Mouse (Mus musculus): ENCODE data around the gene Sv2a. TPM values are rescaled to one million over a fixed set of nuclear protein-coding genes. Genes with fewer than 3 reads are reported as not detected.
A peak's percentile ranks its signal among the peaks of the same experiment; 100 is the strongest.

Sv2a gene
- total RNA-seq, 1 experiment, result 7.2 TPM

DNA sequence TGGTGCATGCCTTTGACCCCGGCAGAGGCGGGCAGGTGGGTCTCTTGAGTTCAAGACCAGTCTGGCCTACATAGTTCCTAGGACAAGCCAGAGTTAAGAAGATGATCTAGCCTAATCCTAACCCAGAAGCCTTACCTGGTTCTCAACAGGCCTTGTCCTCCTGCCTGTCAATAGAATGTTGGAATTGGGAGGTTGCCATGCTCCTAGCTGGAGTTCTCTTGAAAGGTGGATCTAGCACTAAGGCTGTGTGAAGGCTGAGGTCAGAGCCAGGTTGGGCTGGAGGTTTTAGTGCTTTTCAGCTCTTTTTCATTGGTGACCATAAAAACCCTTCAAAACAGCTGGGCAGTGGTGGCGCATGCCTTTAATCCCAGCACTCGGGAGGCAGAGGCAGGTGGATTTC, 2.5 kb upstream of the Sv2a start:
- H3K27ac ChIP-seq (ENCODE audit: insufficient read depth, low read depth, low read length, poor library complexity, severe bottlenecking), result no peak overlapping the region
- no peaks in the 10 kb centered on the region for H3K9me3 ChIP-seq (ENCODE audit: control insufficient read depth, insufficient read depth, low read depth, low read length)
- peaks cover 6 to 18% of the 10 kb centered on the region in 2 experiments for H3K4me1 ChIP-seq (ENCODE audit: control insufficient read depth in 2 of 2, insufficient read depth in 2 of 2, low read length in 2 of 2, poor library complexity in 1 of 2)
- H3K9ac ChIP-seq (ENCODE audit: insufficient read depth, low read depth, low read length, poor library complexity, severe bottlenecking), result no peak overlapping the region
- TF ChIP-seq ZC3H11A (IDR thresholded peaks at IDR 0.05; ENCODE audit: borderline replicate concordance, low read depth, low read length) (no peak), MAFK (IDR thresholded peaks at IDR 0.05; ENCODE audit: insufficient read depth, low read depth, low read length) (no peak), HCFC1 (IDR thresholded peaks at IDR 0.05; ENCODE audit: borderline replicate concordance, insufficient read depth, low read length) (no peak), CHD2 (IDR thresholded peaks at IDR 0.05; ENCODE audit: low read depth, low read length) (no peak), ZNF384 (IDR thresholded peaks at IDR 0.05; ENCODE audit: low read depth, low read length) (no peak)
- DNase-seq (ENCODE audit: low read depth, low spot score), result no peak
- in situ Hi-C loops (cut with MboI; ENCODE audit: low sequenced_read_pairs in 2 of 2, unreplicated experiment in 2 of 2), result no loop called here
- peaks cover 34% of the 10 kb centered on the region for H3K36me3 ChIP-seq (ENCODE audit: control insufficient read depth, insufficient read depth, low read length, poor library complexity, severe bottlenecking)
- H3K4me3 ChIP-seq (ENCODE audit: insufficient read depth in 1 of 2, low read depth in 1 of 2, low read length in 2 of 2, poor library complexity in 1 of 2, severe bottlenecking in 1 of 2), result no peak overlapping the region

DNA sequence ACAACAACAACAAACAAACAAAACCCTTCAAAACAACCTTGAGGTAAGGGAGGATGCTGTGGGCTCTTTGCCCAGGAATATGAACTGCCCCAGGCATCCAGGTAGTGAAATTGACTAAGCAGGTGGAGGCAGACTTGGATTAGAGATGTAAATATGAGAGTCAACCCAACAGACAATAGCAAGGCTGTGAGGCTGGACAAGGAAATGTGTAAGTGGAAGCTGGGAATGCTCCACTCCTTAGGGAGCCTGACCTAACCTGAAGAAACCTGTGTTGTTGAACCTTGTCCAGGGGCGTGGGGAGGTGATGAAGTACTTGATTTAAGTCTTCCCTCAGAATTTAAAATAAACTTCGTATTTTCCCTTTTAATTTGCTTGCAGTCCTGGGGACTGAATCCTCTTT, 2.0 kb upstream of the Sv2a start:
- Histone ChIP-seq H3K9ac (ENCODE audit: insufficient read depth, low read depth, low read length, poor library complexity, severe bottlenecking) (no peak overlapping the region), H3K4me3 (ENCODE audit: insufficient read depth in 1 of 2, low read depth in 1 of 2, low read length in 2 of 2, poor library complexity in 1 of 2, severe bottlenecking in 1 of 2) (no peak overlapping the region), H3K27ac (ENCODE audit: insufficient read depth, low read depth, low read length, poor library complexity, severe bottlenecking) (no peak overlapping the region), H3K36me3 (ENCODE audit: control insufficient read depth, insufficient read depth, low read length, poor library complexity, severe bottlenecking) (peaks cover 30% of the 10 kb centered on the region), H3K4me1 (ENCODE audit: control insufficient read depth in 2 of 2, insufficient read depth in 2 of 2, low read length in 2 of 2, poor library complexity in 1 of 2) (peaks cover 6 to 21% of the 10 kb centered on the region in 2 experiments), H3K9me3 (ENCODE audit: control insufficient read depth, insufficient read depth, low read depth, low read length) (no peaks in the 10 kb centered on the region)
- TF ChIP-seq ZC3H11A (IDR thresholded peaks at IDR 0.05; ENCODE audit: borderline replicate concordance, low read depth, low read length) (no peak), ZNF384 (IDR thresholded peaks at IDR 0.05; ENCODE audit: low read depth, low read length) (no peak), HCFC1 (IDR thresholded peaks at IDR 0.05; ENCODE audit: borderline replicate concordance, insufficient read depth, low read length) (no peak), MAFK (IDR thresholded peaks at IDR 0.05; ENCODE audit: insufficient read depth, low read depth, low read length) (no peak), CHD2 (IDR thresholded peaks at IDR 0.05; ENCODE audit: low read depth, low read length) (no peak)
- DNase-seq (ENCODE audit: low read depth, low spot score), result no peak
- in situ Hi-C loops (cut with MboI; ENCODE audit: low sequenced_read_pairs in 2 of 2, unreplicated experiment in 2 of 2), result no loop called here

- Histone ChIP-seq H3K9ac (ENCODE audit: insufficient read depth, low read depth, low read length, poor library complexity, severe bottlenecking) (no peak overlapping the region), H3K4me3 (ENCODE audit: insufficient read depth in 1 of 2, low read depth in 1 of 2, low read length in 2 of 2, poor library complexity in 1 of 2, severe bottlenecking in 1 of 2) (no peak overlapping the region), H3K36me3 (ENCODE audit: control insufficient read depth, insufficient read depth, low read length, poor library complexity, severe bottlenecking) (peaks cover 24% of the 10 kb centered on the region), H3K4me1 (ENCODE audit: control insufficient read depth in 2 of 2, insufficient read depth in 2 of 2, low read length in 2 of 2, poor library complexity in 1 of 2) (peaks cover 5 to 20% of the 10 kb centered on the region in 2 experiments), H3K9me3 (ENCODE audit: control insufficient read depth, insufficient read depth, low read depth, low read length) (no peaks in the 10 kb centered on the region), H3K27ac (ENCODE audit: insufficient read depth, low read depth, low read length, poor library complexity, severe bottlenecking) (no peak overlapping the region)
- no peak for TF ChIP-seq CHD2 (IDR thresholded peaks at IDR 0.05; ENCODE audit: low read depth, low read length)
- no peak for TF ChIP-seq HCFC1 (IDR thresholded peaks at IDR 0.05; ENCODE audit: borderline replicate concordance, insufficient read depth, low read length)
- no peak for TF ChIP-seq ZNF384 (IDR thresholded peaks at IDR 0.05; ENCODE audit: low read depth, low read length)
- TF ChIP-seq ZC3H11A (IDR thresholded peaks at IDR 0.05; ENCODE audit: borderline replicate concordance, low read depth, low read length), result no peak
- no peak for TF ChIP-seq MAFK (IDR thresholded peaks at IDR 0.05; ENCODE audit: insufficient read depth, low read depth, low read length)
- no peak for DNase-seq (ENCODE audit: low read depth, low spot score)
- in situ Hi-C loops (cut with MboI; ENCODE audit: low sequenced_read_pairs in 2 of 2, unreplicated experiment in 2 of 2), result no loop called here
Observed at GRCm38 (mm10) chr3:96179531-96179930, 1.4 kb upstream of the Sv2a start.

DNA sequence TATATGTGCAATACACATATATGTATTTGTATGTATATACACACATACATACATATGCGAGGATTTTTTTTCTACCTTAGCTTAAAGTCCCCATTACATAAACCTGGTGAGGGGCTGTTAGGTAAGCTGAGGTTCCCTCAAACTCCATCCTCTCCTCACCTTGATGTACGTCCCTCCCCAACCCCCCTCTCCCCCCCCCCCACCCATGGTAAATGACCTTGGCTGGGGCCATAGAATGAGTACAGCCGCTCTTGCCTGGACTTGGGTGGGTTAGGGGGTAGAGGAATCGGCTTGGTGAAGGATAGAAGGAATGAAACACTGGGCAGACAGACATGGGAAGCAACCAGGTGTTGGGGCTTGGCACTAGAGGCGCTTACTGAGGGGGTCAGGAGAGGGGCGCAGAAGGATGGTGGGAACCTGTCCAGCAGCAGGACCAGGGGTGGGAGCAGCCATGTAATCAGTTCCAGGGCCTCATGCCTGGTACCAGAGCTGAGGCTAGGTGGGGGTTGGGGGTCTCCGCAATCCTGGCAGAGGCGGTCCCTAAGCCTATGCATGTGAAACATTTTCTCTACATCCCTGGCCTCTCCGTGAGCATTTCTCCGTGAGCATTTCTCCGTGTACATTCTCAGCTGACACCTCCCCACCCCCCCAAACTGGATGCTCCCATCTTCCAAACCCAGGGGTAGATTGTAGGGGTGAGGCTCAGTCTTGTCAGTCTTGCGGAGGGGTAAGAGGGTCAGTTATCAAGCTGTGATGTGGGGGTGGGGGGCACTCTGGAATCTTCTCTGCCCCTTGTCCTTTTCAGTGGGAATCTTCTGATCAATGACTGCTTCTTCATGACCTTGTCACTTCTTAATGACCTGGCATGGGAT, 795 bp downstream of the Sv2a start:
- no peak overlapping the region for H3K27ac ChIP-seq (ENCODE audit: insufficient read depth, low read depth, low read length, poor library complexity, severe bottlenecking)
- peaks cover 4 to 23% of the 10 kb centered on the region in 2 experiments for H3K4me1 ChIP-seq (ENCODE audit: control insufficient read depth in 2 of 2, insufficient read depth in 2 of 2, low read length in 2 of 2, poor library complexity in 1 of 2)
- H3K4me3 ChIP-seq (ENCODE audit: insufficient read depth in 1 of 2, low read depth in 1 of 2, low read length in 2 of 2, poor library complexity in 1 of 2, severe bottlenecking in 1 of 2), result peak overlapping the region; percentile 70 to 76; a peak in 3 of 4 replicates
- H3K9ac ChIP-seq (ENCODE audit: insufficient read depth, low read depth, low read length, poor library complexity, severe bottlenecking), result no peak overlapping the region
- TF ChIP-seq ZC3H11A (IDR thresholded peaks at IDR 0.05; ENCODE audit: borderline replicate concordance, low read depth, low read length) (no peak), ZNF384 (IDR thresholded peaks at IDR 0.05; ENCODE audit: low read depth, low read length) (no peak), CHD2 (IDR thresholded peaks at IDR 0.05; ENCODE audit: low read depth, low read length) (no peak), MAFK (IDR thresholded peaks at IDR 0.05; ENCODE audit: insufficient read depth, low read depth, low read length) (no peak), HCFC1 (IDR thresholded peaks at IDR 0.05; ENCODE audit: borderline replicate concordance, insufficient read depth, low read length) (no peak)
- DNase-seq (ENCODE audit: low read depth, low spot score), result no peak
- no peaks in the 10 kb centered on the region for H3K9me3 ChIP-seq (ENCODE audit: control insufficient read depth, insufficient read depth, low read depth, low read length)
- H3K36me3 ChIP-seq (ENCODE audit: control insufficient read depth, insufficient read depth, low read length, poor library complexity, severe bottlenecking), result peaks cover 8% of the 10 kb centered on the region
- in situ Hi-C loops (cut with MboI; ENCODE audit: low sequenced_read_pairs in 2 of 2, unreplicated experiment in 2 of 2), result no loop called here

All from ES-E14 (cell line).